Mouse (Mus musculus) layer of hippocampus, adult 8-10 months (tissue): ENCODE data around the gene Ptpn13. TPM values are rescaled to one million over a fixed set of nuclear protein-coding genes. Genes with fewer than 3 reads are reported as not detected.
A peak's percentile ranks its signal among the peaks of the same experiment; 100 is the strongest.

Source experiments
- DNase-seq, 2 experiments: peaks; one replicate each; pipeline ENCODE4 v3.0.0; 2022; ENCODE audit warnings: low spot score in 2 of 2
- total RNA-seq, 4 experiments: library from RNA; stranded (reverse); gene quantifications; 2 replicates each; pipeline ENCODE4 v1.2.4; 2022

Gene Ptpn13
- 10 to 100 TPM; 11.7 to 14.1 (median 12.9) TPM for total RNA-seq

GRCm38 (mm10) chr5:103424678-103425319 is at the start of gene Ptpn13:
Gene Ptpn13, plus strand, starts transcription at chr5:103425192.
- DNase-seq: peak; percentile 83 to 94

GRCm38 (mm10) chr5:103375226-103375625 is 49.8 kb upstream of the Ptpn13 start:
- no peak for DNase-seq

GRCm38 (mm10) chr5:103376354-103377295 is 48.4 kb upstream of the Ptpn13 start:
- DNase-seq: no peak

GRCm38 (mm10) chr5:103377493-103378130 is 47.4 kb upstream of the Ptpn13 start:
- no peak for DNase-seq

GRCm38 (mm10) chr5:103380785-103381527 is 44.0 kb upstream of the Ptpn13 start:
- no peak for DNase-seq

- no peak for DNase-seq
Observed at GRCm38 (mm10) chr5:103382951-103383350, 42.0 kb upstream of the Ptpn13 start.

GRCm38 (mm10) chr5:103384021-103384420 is 41.0 kb upstream of the Ptpn13 start:
- no peak for DNase-seq

- no peak for DNase-seq
Observed at GRCm38 (mm10) chr5:103387540-103388026, 37.4 kb upstream of the Ptpn13 start.

- no peak for DNase-seq
Observed at GRCm38 (mm10) chr5:103389415-103389814, 35.6 kb upstream of the Ptpn13 start.

- DNase-seq: no peak
Observed at GRCm38 (mm10) chr5:103393220-103393619, 31.8 kb upstream of the Ptpn13 start.

GRCm38 (mm10) chr5:103393752-103394151 is 31.2 kb upstream of the Ptpn13 start:
- DNase-seq: no peak

GRCm38 (mm10) chr5:103395683-103396082 is 29.3 kb upstream of the Ptpn13 start:
- no peak for DNase-seq

- no peak for DNase-seq
Observed at GRCm38 (mm10) chr5:103397429-103397828, 27.6 kb upstream of the Ptpn13 start.

- no peak for DNase-seq
Observed at GRCm38 (mm10) chr5:103404213-103404968, 20.6 kb upstream of the Ptpn13 start.

GRCm38 (mm10) chr5:103405921-103406320 is 19.1 kb upstream of the Ptpn13 start:
- no peak for DNase-seq

- DNase-seq: no peak
Observed at GRCm38 (mm10) chr5:103412020-103412747, 12.8 kb upstream of the Ptpn13 start.

GRCm38 (mm10) chr5:103414542-103414941 is 10.4 kb upstream of the Ptpn13 start:
- no peak for DNase-seq

GRCm38 (mm10) chr5:103418009-103418408 is 7.0 kb upstream of the Ptpn13 start:
- no peak for DNase-seq

GRCm38 (mm10) chr5:103418886-103419285 is 6.1 kb upstream of the Ptpn13 start:
- no peak for DNase-seq

GRCm38 (mm10) chr5:103420568-103420967 is 4.4 kb upstream of the Ptpn13 start:
- DNase-seq: no peak
